Mouse (Mus musculus) intestine, postnatal 0 days (tissue): ENCODE results near the gene Cdk2. TPM values are rescaled to one million over a fixed set of nuclear protein-coding genes. Genes with fewer than 3 reads are reported as not detected.

Experiments used
- ATAC-seq: fragments of 200-750 bp; cut with Nextera tagmentation; 2 replicates; pipeline ENCODE4 v1.8.0; 2017; ENCODE audit warnings: mild to moderate bottlenecking, moderate TSS enrichment, moderate library complexity
- H3K27ac ChIP-seq: fragments of 300-500 bp; sonication (generic); 2 replicates; pipeline ENCODE4 v1.5.1; 2014; ENCODE audit warnings: mild to moderate bottlenecking, low read depth, low read length, moderate library complexity
- H3K27me3 ChIP-seq: fragments of 300-500 bp; sonication (generic); replicated peaks from 2 replicates; pipeline ENCODE4 v1.6.1; 2014; ENCODE audit warnings: low read length, mixed read lengths; ENCODE audit not compliant: control insufficient read depth, insufficient read depth
- H3K36me3 ChIP-seq: fragments of 300-500 bp; sonication (generic); 2 replicates; pipeline ENCODE4 v1.6.1; 2014; ENCODE audit warnings: mild to moderate bottlenecking, moderate library complexity; ENCODE audit not compliant: control insufficient read depth, insufficient read depth
- H3K4me1 ChIP-seq: fragments of 300-500 bp; sonication (generic); replicated peaks from 2 replicates; pipeline ENCODE4 v1.6.1; 2014; ENCODE audit warnings: antibody characterized with exemption, low read length, mixed read lengths; ENCODE audit not compliant: control insufficient read depth, insufficient read depth
- H3K4me2 ChIP-seq: fragments of 300-500 bp; sonication (generic); replicated peaks from 2 replicates; pipeline ENCODE4 v1.6.1; 2014; ENCODE audit warnings: low read depth, mild to moderate bottlenecking, moderate library complexity
- H3K4me3 ChIP-seq: fragments of 300-500 bp; sonication (generic); 2 replicates; pipeline ENCODE4 v1.5.1; 2014; ENCODE audit warnings: low read depth, low read length
- H3K9ac ChIP-seq: fragments of 300-500 bp; sonication (generic); 2 replicates; pipeline ENCODE4 v1.6.1; 2014; ENCODE audit warnings: mild to moderate bottlenecking, low read depth, low read length
- H3K9me3 ChIP-seq: fragments of 300-500 bp; sonication (generic); 2 replicates; pipeline ENCODE4 v1.6.1; 2016; ENCODE audit warnings: mixed run types; ENCODE audit not compliant: control insufficient read depth
- CTCF ChIP-seq: sonication (generic); IDR thresholded peaks from 2 replicates; pipeline ENCODE4 v1.5.1; 2016; ENCODE audit warnings: low read depth, mild to moderate bottlenecking, control low read depth, antibody characterized with exemption, moderate library complexity
- WGBS: fragments of 180-500 bp; shearing (Covaris S2); extraction: QIAGEN DNeasy Blood & Tissue Kit; methylation state at CpG from one replicate; pipeline ENCODE4 v1.1.7; 2014; 5-methylcytosine and 5-hydroxymethylcytosine counted together
- polyA plus RNA-seq: library from polyadenylated mRNA; unstranded; fragments of >200 nt; fragmentation: Nextera tagmentation; extraction: Ambion mirVana; gene quantifications from 2 replicates; pipeline ENCODE4 v1.2.1, GENCODE M21; 2015

The Cdk2 gene
- polyA plus RNA-seq, 1 experiment from 2014 or later: 23.3 TPM

- 89% methylated on average over 6 of the region's 6 CpGs for WGBS
- H3K27me3 ChIP-seq: no peaks in the 10 kb centered on the region
- 0 out of 2 replicates have a peak, but pooled peaks cover 3% of the 10 kb centered on the region for H3K4me1 ChIP-seq
- TF ChIP-seq CTCF: peak; percentile 32
- H3K9ac ChIP-seq: no peak overlapping the region
- H3K9me3 ChIP-seq: no peaks in the 10 kb centered on the region
- H3K4me3 ChIP-seq: no peak overlapping the region
- peak overlapping the region; percentile 51; the same call in 1 of the 2 replicates for H3K4me2 ChIP-seq
- ATAC-seq: no peak
- H3K36me3 ChIP-seq: peaks cover 15% of the 10 kb centered on the region; the same call in 1 of the 2 replicates
- no peak overlapping the region for H3K27ac ChIP-seq
Observed at GRCm38 (mm10) chr10:128697072-128697725, 7.6 kb downstream of the Cdk2 start.

- WGBS: 1% methylated on average over 40 of the region's 40 CpGs
- H3K27ac ChIP-seq: peak within 1 kb of the TSS; percentile 92
- peak within 1 kb of the TSS; percentile 93 for H3K9ac ChIP-seq
- ATAC-seq: peak; percentile 99
- TF ChIP-seq CTCF: peak; percentile 28; the same call in 1 of the 2 replicates
- peaks cover 6% of the 10 kb centered on the region; the same call in 1 of the 2 replicates for H3K36me3 ChIP-seq
- peak within 1 kb of the TSS; percentile 91 for H3K4me3 ChIP-seq
- 0 out of 2 replicates have a peak, but pooled peaks cover 3% of the 10 kb centered on the region for H3K4me1 ChIP-seq
- H3K4me2 ChIP-seq: peak within 1 kb of the TSS; percentile 74
- H3K9me3 ChIP-seq: no peaks in the 10 kb centered on the region
- H3K27me3 ChIP-seq: no peaks in the 10 kb centered on the region
Observed at GRCm38 (mm10) chr10:128695992-128696807, 8.6 kb downstream of the Cdk2 start, which contains the start of gene Rab5b. Gene Rab5b (minus strand): TSS chr10:128696264.

DNA sequence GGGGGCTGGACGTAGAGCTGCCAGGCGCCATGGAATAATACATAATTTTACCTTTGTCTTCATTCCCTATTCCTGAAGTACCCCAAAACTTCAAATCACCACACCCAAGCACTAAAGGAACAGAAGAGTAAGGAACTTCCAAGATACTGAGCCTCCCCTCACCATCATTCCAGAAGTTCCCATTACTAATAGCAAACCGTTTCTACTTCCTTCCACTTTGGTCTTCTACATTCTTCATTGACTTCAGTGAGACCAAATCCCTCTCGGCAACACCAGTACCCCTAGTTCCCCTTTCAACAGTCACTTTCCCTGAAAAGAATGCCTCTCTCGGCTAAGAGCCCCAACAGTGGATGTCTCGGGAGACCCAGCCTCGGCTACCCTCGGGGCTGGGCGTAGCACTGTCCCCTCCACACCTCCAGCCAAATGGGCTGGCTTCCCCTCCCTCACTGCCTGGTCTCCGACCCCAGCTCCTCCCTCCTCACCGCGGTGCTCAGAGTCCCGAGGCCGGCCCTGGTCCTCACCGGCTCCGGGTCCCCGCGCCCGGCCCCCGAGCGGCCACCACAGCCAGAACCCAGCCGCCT, 9.3 kb downstream of the Cdk2 start:
- no peak for ATAC-seq
- no peaks in the 10 kb centered on the region for H3K27me3 ChIP-seq
- H3K9me3 ChIP-seq: no peaks in the 10 kb centered on the region
- H3K36me3 ChIP-seq: peaks cover 4% of the 10 kb centered on the region; the same call in 1 of the 2 replicates
- TF ChIP-seq CTCF: no peak
- H3K27ac ChIP-seq: peak overlapping the region; percentile 92
- peak overlapping the region; percentile 74 for H3K4me2 ChIP-seq
- H3K4me3 ChIP-seq: peak overlapping the region; percentile 91
- WGBS: under 1% methylated on average over 22 of the region's 22 CpGs
- H3K4me1 ChIP-seq: 0 out of 2 replicates have a peak, but pooled peaks cover 3% of the 10 kb centered on the region
- H3K9ac ChIP-seq: peak overlapping the region; percentile 93

- Histone ChIP-seq H3K9ac (peak overlapping the region; percentile 49; the same call in 1 of the 2 replicates), H3K4me1 (no peaks in the 10 kb centered on the region), H3K27ac (no peak overlapping the region), H3K36me3 (peaks cover 9% of the 10 kb centered on the region; the same call in 1 of the 2 replicates), H3K27me3 (no peaks in the 10 kb centered on the region), H3K9me3 (no peaks in the 10 kb centered on the region), H3K4me2 (peak overlapping the region; percentile 96), H3K4me3 (peak overlapping the region; percentile 67)
- no peak for ATAC-seq
- WGBS: 4% methylated on average over 9 of the region's 9 CpGs
- TF ChIP-seq CTCF: peak; percentile 77
Observed at GRCm38 (mm10) chr10:128674469-128675008, 30.3 kb downstream of the Cdk2 start.

DNA sequence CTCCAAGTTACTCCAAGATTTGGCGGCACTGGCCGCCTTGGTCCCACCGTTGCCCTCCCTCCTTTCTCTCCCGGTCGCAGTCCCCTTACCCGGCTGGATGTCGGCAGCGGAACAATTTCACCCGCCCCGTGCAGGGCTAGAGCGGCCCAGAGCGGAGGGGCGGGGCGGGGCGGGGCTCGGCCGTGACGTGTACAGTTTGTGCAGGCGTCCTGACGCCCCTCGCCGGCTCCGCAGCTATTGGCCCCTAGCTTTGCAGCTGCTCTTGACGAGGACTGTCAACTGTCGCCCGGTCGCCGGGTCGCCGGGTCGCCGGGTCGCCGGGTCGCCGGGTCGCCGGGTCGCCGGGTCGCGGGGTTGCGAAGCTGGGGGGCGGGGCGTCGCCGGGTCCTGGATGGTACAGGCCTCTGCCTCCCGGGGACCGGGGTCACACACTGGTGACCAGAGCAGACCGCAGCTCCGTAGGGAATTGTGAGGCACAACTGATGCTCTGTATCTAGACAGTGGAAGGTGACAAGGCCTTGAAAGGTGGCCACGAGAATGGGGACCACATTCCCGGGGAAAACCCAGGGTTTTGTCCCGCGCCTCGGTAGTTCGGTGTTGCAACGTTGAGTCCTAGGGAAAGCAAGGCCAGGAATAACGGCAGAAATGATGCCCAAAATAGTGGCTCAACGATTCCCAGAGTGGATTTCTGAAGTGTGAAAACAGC, 30.9 kb downstream of the Cdk2 start, which contains the start of gene Suox:
TSS of gene Suox (minus strand) at position 311 of the 706 bp plus-strand sequence.
- H3K4me3 ChIP-seq: peak within 1 kb of the TSS; percentile 67
- TF ChIP-seq CTCF: no peak
- peaks cover 5% of the 10 kb centered on the region; the same call in 1 of the 2 replicates for H3K36me3 ChIP-seq
- ATAC-seq: peak; percentile 76
- H3K4me1 ChIP-seq: no peaks in the 10 kb centered on the region
- no peaks in the 10 kb centered on the region for H3K27me3 ChIP-seq
- peak within 1 kb of the TSS; percentile 49 for H3K9ac ChIP-seq
- peak within 1 kb of the TSS; percentile 23; the same call in 1 of the 2 replicates for H3K27ac ChIP-seq
- H3K9me3 ChIP-seq: no peaks in the 10 kb centered on the region
- under 1% methylated on average over 57 of the region's 60 CpGs for WGBS
- H3K4me2 ChIP-seq: peak within 1 kb of the TSS; percentile 96
